Mouse (Mus musculus): Measurements from ENCODE around the gene Slc39a12.

The Slc39a12 gene

DNA sequence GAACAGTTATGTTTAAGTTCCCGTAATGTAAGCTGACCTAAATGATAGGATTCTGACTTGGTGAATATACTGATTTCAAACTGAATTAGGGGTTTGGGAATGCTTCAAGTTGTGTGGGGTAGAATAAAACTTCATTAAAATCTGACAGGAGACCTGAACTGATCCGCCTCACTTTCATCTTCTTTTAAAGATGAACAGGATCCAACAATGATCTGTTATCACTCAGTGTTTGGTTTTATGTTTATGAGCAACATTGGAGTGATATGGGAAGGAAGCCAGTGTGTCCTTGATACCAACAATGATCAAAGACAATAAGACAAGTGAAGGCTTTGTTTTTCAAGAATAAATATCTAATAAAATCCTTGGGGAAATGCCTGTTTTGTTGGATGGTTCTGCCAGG, 155.7 kb downstream of the Slc39a12 start:
- in situ Hi-C loops (cut with MboI; ENCODE audit: low pct_unique_long_range_greater_than_20kb in 1 of 2, low sequenced_read_pairs in 2 of 2, unreplicated experiment in 1 of 2), result no loop called here
